Mouse (Mus musculus): ENCODE data around the gene Hist1h2bg. TPM values are rescaled to one million over a fixed set of nuclear protein-coding genes. Genes with fewer than 3 reads are reported as not detected.
"Not testable (repeated sequence)": the region's sequence is repeated elsewhere in the genome, so short reads cannot be mapped to it uniquely, and the experiment has no call there.

Gene Hist1h2bg
- polyA plus RNA-seq, 1 experiment from 2014 or later, result 4.1 TPM

- Histone ChIP-seq H3K36me3 (ENCODE audit: insufficient read depth, low read length) (no peaks in the 10 kb centered on the region), H3K27me3 (ENCODE audit: insufficient read depth, low read length) (no peaks in the 10 kb centered on the region)
Observed at GRCm38 (mm10) chr13:23534368-23535131, 36.6 kb upstream of the Hist1h2bg start.

GRCm38 (mm10) chr13:23535137-23536075, 35.8 kb upstream of the Hist1h2bg start, which contains the start of gene Hist1h3g:
Gene Hist1h3g, plus strand, starts transcription at chr13:23535422.
- Histone ChIP-seq H3K4me2 (ENCODE audit: low read length) (peak within 1 kb of the TSS; percentile 70), H3K4me3 (replicated peaks; ENCODE audit: low read depth, low read length) (peak within 1 kb of the TSS; percentile 43), H3K4me1 (replicated peaks; ENCODE audit: insufficient read depth, low read length) (peaks cover 13% of the 10 kb centered on the region), H3K27ac (peak within 1 kb of the TSS; percentile 81), H3K9ac (ENCODE audit: low read depth, low read length) (peak within 1 kb of the TSS; percentile 48)
- not testable (repeated sequence) for H3K36me3 ChIP-seq (ENCODE audit: insufficient read depth, low read length); H3K9me3 ChIP-seq (replicated peaks; ENCODE audit: low read length); H3K27me3 ChIP-seq (ENCODE audit: insufficient read depth, low read length)
- under 1% methylated on average over 41 of the region's 62 CpGs for WGBS
- peak; percentile 99 for DNase-seq (ENCODE audit: low spot score)
- ATAC-seq (replicated peaks; ENCODE audit: low FRiP score, low read depth), result peak; percentile 85

More at GRCm38 (mm10) chr13:23534368-23535131, 36.6 kb upstream of the Hist1h2bg start:
- Histone ChIP-seq H3K4me2 (ENCODE audit: low read length) (peak overlapping the region; percentile 70), H3K9ac (ENCODE audit: low read depth, low read length) (peak overlapping the region; percentile 48), H3K9me3 (replicated peaks; ENCODE audit: low read length) (no peaks in the 10 kb centered on the region), H3K27ac (peak overlapping the region; percentile 81), H3K4me3 (replicated peaks; ENCODE audit: low read depth, low read length) (peak overlapping the region; percentile 43), H3K4me1 (replicated peaks; ENCODE audit: insufficient read depth, low read length) (peaks cover 13% of the 10 kb centered on the region)
- peak; percentile 18 for DNase-seq (ENCODE audit: low spot score)
- ATAC-seq (replicated peaks; ENCODE audit: low FRiP score, low read depth), result 0 out of 2 replicates have a peak, but pooled peaks have one; percentile 3
- WGBS, result 1% methylated on average over 15 of the region's 15 CpGs
- TF ChIP-seq CTCF (IDR thresholded peaks at IDR 0.05; ENCODE audit: low read depth), result no peak

- no peak for TF ChIP-seq CTCF (IDR thresholded peaks at IDR 0.05; ENCODE audit: low read depth)
- WGBS, result 13% methylated on average over 7 of the region's 7 CpGs
- Histone ChIP-seq H3K36me3 (ENCODE audit: insufficient read depth, low read length) (no peaks in the 10 kb centered on the region), H3K4me2 (ENCODE audit: low read length) (peak overlapping the region; percentile 70), H3K4me3 (replicated peaks; ENCODE audit: low read depth, low read length) (peak overlapping the region; percentile 43), H3K9me3 (replicated peaks; ENCODE audit: low read length) (no peaks in the 10 kb centered on the region), H3K27ac (no peak overlapping the region), H3K9ac (ENCODE audit: low read depth, low read length) (peak overlapping the region; percentile 43; the same call in 1 of the 2 replicates), H3K27me3 (ENCODE audit: insufficient read depth, low read length) (no peaks in the 10 kb centered on the region), H3K4me1 (replicated peaks; ENCODE audit: insufficient read depth, low read length) (peaks cover 13% of the 10 kb centered on the region)
- no peak for ATAC-seq (replicated peaks; ENCODE audit: low FRiP score, low read depth)
- DNase-seq (ENCODE audit: low spot score), result peak; percentile 53
Observed at GRCm38 (mm10) chr13:23536076-23536822, 34.9 kb upstream of the Hist1h2bg start.

GRCm38 (mm10) chr13:23537006-23537710, 34.0 kb upstream of the Hist1h2bg start:
- Histone ChIP-seq H3K27ac (no peak overlapping the region), H3K36me3 (ENCODE audit: insufficient read depth, low read length) (no peaks in the 10 kb centered on the region), H3K27me3 (ENCODE audit: insufficient read depth, low read length) (no peaks in the 10 kb centered on the region), H3K9ac (ENCODE audit: low read depth, low read length) (no peak overlapping the region), H3K4me3 (replicated peaks; ENCODE audit: low read depth, low read length) (peak overlapping the region; percentile 43; the same call in 1 of the 2 replicates), H3K4me2 (ENCODE audit: low read length) (peak overlapping the region; percentile 70), H3K4me1 (replicated peaks; ENCODE audit: insufficient read depth, low read length) (peaks cover 11% of the 10 kb centered on the region), H3K9me3 (replicated peaks; ENCODE audit: low read length) (no peaks in the 10 kb centered on the region)
- TF ChIP-seq CTCF (IDR thresholded peaks at IDR 0.05; ENCODE audit: low read depth), result no peak
- WGBS, result 78% methylated on average over 3 of the region's 3 CpGs
- no peak for ATAC-seq (replicated peaks; ENCODE audit: low FRiP score, low read depth)
- no peak for DNase-seq (ENCODE audit: low spot score)

GRCm38 (mm10) chr13:23538249-23538648, 32.9 kb upstream of the Hist1h2bg start:
- DNase-seq (ENCODE audit: low spot score) (no peak), ATAC-seq (replicated peaks; ENCODE audit: low FRiP score, low read depth) (no peak)
- H3K36me3 ChIP-seq (ENCODE audit: insufficient read depth, low read length), result no peaks in the 10 kb centered on the region
- H3K4me3 ChIP-seq (replicated peaks; ENCODE audit: low read depth, low read length), result no peak overlapping the region
- H3K4me2 ChIP-seq (ENCODE audit: low read length), result no peak overlapping the region
- no peak for TF ChIP-seq CTCF (IDR thresholded peaks at IDR 0.05; ENCODE audit: low read depth)
- no peaks in the 10 kb centered on the region for H3K27me3 ChIP-seq (ENCODE audit: insufficient read depth, low read length)
- no peak overlapping the region for H3K27ac ChIP-seq
- no peaks in the 10 kb centered on the region for H3K9me3 ChIP-seq (replicated peaks; ENCODE audit: low read length)
- no peak overlapping the region for H3K9ac ChIP-seq (ENCODE audit: low read depth, low read length)
- WGBS, result 73% methylated on average over 5 of the region's 5 CpGs
- H3K4me1 ChIP-seq (replicated peaks; ENCODE audit: insufficient read depth, low read length), result peaks cover 4% of the 10 kb centered on the region; the same call in 1 of the 2 replicates

- H3K36me3 ChIP-seq (ENCODE audit: insufficient read depth, low read length); H3K9me3 ChIP-seq (replicated peaks; ENCODE audit: low read length); H3K27ac ChIP-seq; H3K4me3 ChIP-seq (replicated peaks; ENCODE audit: low read depth, low read length); DNase-seq (ENCODE audit: low spot score); H3K9ac ChIP-seq (ENCODE audit: low read depth, low read length); H3K4me2 ChIP-seq (ENCODE audit: low read length); ATAC-seq (replicated peaks; ENCODE audit: low FRiP score, low read depth); H3K4me1 ChIP-seq (replicated peaks; ENCODE audit: insufficient read depth, low read length); H3K27me3 ChIP-seq (ENCODE audit: insufficient read depth, low read length): not testable (repeated sequence)
- 85% methylated on average over 1 of the region's 1 CpGs for WGBS
Observed at GRCm38 (mm10) chr13:23539821-23540220, 31.4 kb upstream of the Hist1h2bg start.

Data from kidney, postnatal 0 days (tissue).